Comparison of ENCODE assay signal across 23 mouse cellular contexts in genomic region chr12:25089433-25089832, GRCm38 (mm10).
"Had no signal": no experiment of that assay in that cellular context is flagged by ENCODE, and none has a peak within 500 bp of the region (broad histone marks: within the 10 kb centered on the region; RNA-seq: fewer than 3 reads in every experiment).

No protein-coding gene starts in this region.

- H3K36me3 ChIP-seq: heart, embryonic 15.5 days; hindbrain, embryonic 13.5 days; hindbrain, embryonic 15.5 days; limb, embryonic 15.5 days; liver, embryonic 12.5 days had no signal

- H3K4me2 ChIP-seq: heart, embryonic 13.5 days; heart, embryonic 15.5 days; hindbrain, embryonic 13.5 days; hindbrain, embryonic 15.5 days; kidney, embryonic 15.5 days; limb, embryonic 13.5 days; limb, embryonic 15.5 days; liver, embryonic 12.5 days had no signal

- H3K9ac ChIP-seq: heart, embryonic 13.5 days; heart, embryonic 15.5 days; hindbrain, embryonic 13.5 days; hindbrain, embryonic 15.5 days; kidney, embryonic 15.5 days; limb, embryonic 13.5 days; limb, embryonic 15.5 days; liver, embryonic 12.5 days; liver, embryonic 14.5 days had no signal

- H3K27ac ChIP-seq: heart, embryonic 13.5 days; heart, embryonic 15.5 days; hindbrain, embryonic 13.5 days; hindbrain, embryonic 15.5 days; hindbrain, postnatal 0 days; kidney, embryonic 15.5 days; kidney, postnatal 0 days; limb, embryonic 13.5 days; limb, embryonic 15.5 days; liver, embryonic 12.5 days; liver, embryonic 14.5 days had no signal

- H3K4me3 ChIP-seq: heart, embryonic 13.5 days; heart, embryonic 15.5 days; hindbrain, embryonic 13.5 days; hindbrain, embryonic 15.5 days; kidney, embryonic 15.5 days; limb, embryonic 13.5 days; limb, embryonic 15.5 days; liver, embryonic 12.5 days had no signal

- ATAC-seq: hindbrain, postnatal 0 days; liver, embryonic 12.5 days had no signal

- H3K27me3 ChIP-seq: heart, embryonic 13.5 days; heart, embryonic 15.5 days; hindbrain, embryonic 15.5 days; kidney, embryonic 15.5 days; limb, embryonic 13.5 days; limb, embryonic 15.5 days had no signal

- DNase-seq: gastrocnemius, postnatal 14 days; gastrocnemius, postnatal 36 days; heart, postnatal 10 days; kidney, adult 11 months; kidney, adult 2 months; kidney, adult 9 months; kidney, postnatal 14 days; kidney, postnatal 36 days; layer of hippocampus, adult 9-11 months; layer of hippocampus, postnatal 36 days; left cerebral cortex, postnatal 4 days; lung, adult 18-20 months had no signal

- H3K9me3 ChIP-seq: heart, embryonic 13.5 days; heart, embryonic 15.5 days; hindbrain, embryonic 13.5 days; hindbrain, embryonic 15.5 days; kidney, embryonic 15.5 days; limb, embryonic 13.5 days; limb, embryonic 15.5 days; liver, embryonic 12.5 days had no signal
